Mouse (Mus musculus) intestine, embryonic 14.5 days (tissue): ENCODE measurements around the gene Dnajc2. TPM values are rescaled to one million over a fixed set of nuclear protein-coding genes. Genes with fewer than 3 reads are reported as not detected.

ENCODE experiments used
- ATAC-seq: fragments of 200-750 bp; cut with Nextera tagmentation; replicated peaks from 2 replicates; pipeline ENCODE4 v1.8.0; 2017; ENCODE audit warnings: low read depth, moderate number of reproducible peaks, moderate TSS enrichment, moderate library complexity; ENCODE audit not compliant: low FRiP score, low TSS enrichment
- DNase-seq: peaks from one replicate; pipeline ENCODE4 v3.0.0-alpha.2; 2018; ENCODE audit warnings: low spot score
- H3K27ac ChIP-seq: fragments of 300-500 bp; sonication (generic); 2 replicates; pipeline ENCODE4 v1.5.1; 2014; ENCODE audit warnings: low read depth, mild to moderate bottlenecking, control low read depth
- H3K27me3 ChIP-seq: fragments of 300-500 bp; sonication (generic); replicated peaks from 2 replicates; pipeline ENCODE4 v1.6.1; 2014; ENCODE audit warnings: low read length, control low read depth; ENCODE audit not compliant: control insufficient read depth, insufficient read depth
- H3K36me3 ChIP-seq: fragments of 300-500 bp; sonication (generic); 2 replicates; pipeline ENCODE4 v1.6.1; 2014; ENCODE audit warnings: low read length, control low read depth; ENCODE audit not compliant: control insufficient read depth, insufficient read depth
- H3K4me1 ChIP-seq: fragments of 300-500 bp; sonication (generic); replicated peaks from 2 replicates; pipeline ENCODE4 v1.6.1; 2014; ENCODE audit warnings: low read length, control low read depth, mixed read lengths; ENCODE audit not compliant: control insufficient read depth, insufficient read depth
- H3K4me2 ChIP-seq: fragments of 300-500 bp; sonication (generic); 2 replicates; pipeline ENCODE4 v1.6.1; 2014; ENCODE audit warnings: low read length
- H3K4me3 ChIP-seq: fragments of 300-500 bp; sonication (generic); 2 replicates; pipeline ENCODE4 v1.5.1; 2014; ENCODE audit warnings: low read depth, low read length, control low read depth, mixed read lengths
- H3K9ac ChIP-seq: fragments of 300-500 bp; sonication (generic); 2 replicates; pipeline ENCODE4 v1.6.1; 2014; ENCODE audit warnings: mild to moderate bottlenecking, low read length
- H3K9me3 ChIP-seq: fragments of 300-500 bp; sonication (generic); 2 replicates; pipeline ENCODE4 v1.6.1; 2016; ENCODE audit warnings: low read length, control low read depth; ENCODE audit not compliant: control insufficient read depth
- WGBS: fragments of 180-500 bp; shearing (Covaris S2); extraction: QIAGEN DNeasy Blood & Tissue Kit; methylation state at CpG from one replicate; pipeline ENCODE4 v1.1.7; 2014; 5-methylcytosine and 5-hydroxymethylcytosine counted together
- polyA plus RNA-seq: library from polyadenylated mRNA; unstranded; fragments of >200 nt; fragmentation: Nextera tagmentation; extraction: Ambion mirVana; gene quantifications from 2 replicates; pipeline ENCODE4 v1.2.1, GENCODE M21; 2014

The Dnajc2 gene
- polyA plus RNA-seq, 1 experiment from 2014 or later, result 85.5 TPM

DNA sequence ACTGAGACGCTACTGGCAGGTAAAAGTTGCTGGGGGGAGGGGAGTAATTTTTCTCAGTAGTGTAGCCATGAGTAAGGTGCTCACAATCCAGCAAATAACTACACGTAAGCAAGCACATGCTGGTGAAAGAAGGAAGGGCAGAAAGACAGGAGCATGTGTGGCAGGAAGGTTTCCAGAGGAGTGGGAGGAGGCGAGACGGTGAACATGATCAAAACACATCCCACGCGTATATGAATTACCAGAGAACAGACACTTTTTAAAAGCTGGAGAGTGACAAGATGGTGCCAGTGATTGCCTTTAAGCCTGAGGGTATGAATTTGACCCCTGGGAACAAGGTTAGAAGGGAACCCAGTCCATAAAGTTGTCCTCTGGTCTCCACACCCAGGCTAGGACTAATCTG is 15.2 kb downstream of the Dnajc2 start:
- Histone ChIP-seq H3K4me2 (no peak overlapping the region), H3K27me3 (no peaks in the 10 kb centered on the region), H3K27ac (no peak overlapping the region), H3K4me3 (no peak overlapping the region), H3K36me3 (peaks cover 72% of the 10 kb centered on the region), H3K9ac (no peak overlapping the region), H3K9me3 (no peaks in the 10 kb centered on the region), H3K4me1 (no peaks in the 10 kb centered on the region)
- WGBS, result 91% methylated on average over 6 of the region's 6 CpGs
- DNase-seq, result no peak
- no peak for ATAC-seq

DNA sequence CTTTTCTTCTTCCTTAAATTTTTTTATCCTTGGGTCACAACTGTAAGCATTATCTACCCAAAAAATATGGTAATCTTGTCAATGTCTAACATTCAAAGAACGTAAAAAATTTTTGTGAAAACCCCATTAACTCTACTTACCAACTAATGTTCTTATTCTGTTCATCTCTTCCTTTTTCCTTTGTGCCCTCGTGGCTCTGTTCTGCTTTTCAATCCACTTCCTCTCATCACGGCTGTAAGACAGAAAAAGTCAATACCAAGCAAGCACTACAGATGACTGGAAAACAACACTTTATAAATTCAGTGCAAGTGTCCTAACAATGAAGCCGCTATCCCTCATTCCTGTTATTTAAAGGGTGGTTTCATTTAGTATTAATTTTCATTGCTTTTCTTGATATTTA is 16.5 kb downstream of the Dnajc2 start:
- H3K4me2 ChIP-seq, result no peak overlapping the region
- no peaks in the 10 kb centered on the region for H3K9me3 ChIP-seq
- H3K27ac ChIP-seq, result no peak overlapping the region
- no peak overlapping the region for H3K4me3 ChIP-seq
- ATAC-seq (no peak), DNase-seq (no peak)
- H3K9ac ChIP-seq, result no peak overlapping the region
- no peaks in the 10 kb centered on the region for H3K27me3 ChIP-seq
- WGBS, result 92% methylated on average over 4 of the region's 4 CpGs
- peaks cover 72% of the 10 kb centered on the region for H3K36me3 ChIP-seq
- no peaks in the 10 kb centered on the region for H3K4me1 ChIP-seq

DNA sequence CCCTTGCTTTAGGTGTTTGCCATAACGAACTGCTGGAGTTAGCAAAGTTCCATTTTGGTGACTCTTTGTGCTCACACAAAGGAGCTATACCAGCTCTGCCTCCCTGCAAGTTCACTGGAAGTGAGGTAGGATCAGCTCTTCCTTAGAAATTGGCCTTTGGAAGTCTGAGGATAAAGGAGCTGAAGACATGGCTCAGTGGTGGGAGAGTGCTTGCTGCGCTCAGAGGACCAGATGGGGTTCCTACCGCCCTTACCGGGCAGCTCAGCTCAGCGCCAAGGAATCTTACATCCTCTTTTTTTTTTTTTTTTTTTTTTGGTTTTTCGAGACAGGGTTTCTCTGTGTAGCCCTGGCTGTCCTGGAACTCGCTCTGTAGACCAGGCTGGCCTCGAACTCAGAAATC is 39.1 kb downstream of the Dnajc2 start:
- WGBS, result 92% methylated on average over 6 of the region's 8 CpGs
- Histone ChIP-seq H3K27me3 (no peaks in the 10 kb centered on the region), H3K27ac (no peak overlapping the region), H3K36me3 (peaks cover 87% of the 10 kb centered on the region), H3K9me3 (no peaks in the 10 kb centered on the region), H3K9ac (no peak overlapping the region), H3K4me1 (no peaks in the 10 kb centered on the region), H3K4me2 (no peak overlapping the region), H3K4me3 (no peak overlapping the region)
- DNase-seq (no peak), ATAC-seq (no peak)

- H3K9ac ChIP-seq, result no peak overlapping the region
- H3K4me2 ChIP-seq, result no peak overlapping the region
- H3K36me3 ChIP-seq, result peaks cover 96% of the 10 kb centered on the region
- H3K27ac ChIP-seq, result no peak overlapping the region
- H3K27me3 ChIP-seq, result no peaks in the 10 kb centered on the region
- no peak overlapping the region for H3K4me3 ChIP-seq
- DNase-seq (no peak), ATAC-seq (no peak)
- H3K9me3 ChIP-seq, result no peaks in the 10 kb centered on the region
- no peaks in the 10 kb centered on the region for H3K4me1 ChIP-seq
These were observed 40.4 kb downstream of the Dnajc2 start for GRCm38 (mm10) chr5:21744651-21745050.

DNA sequence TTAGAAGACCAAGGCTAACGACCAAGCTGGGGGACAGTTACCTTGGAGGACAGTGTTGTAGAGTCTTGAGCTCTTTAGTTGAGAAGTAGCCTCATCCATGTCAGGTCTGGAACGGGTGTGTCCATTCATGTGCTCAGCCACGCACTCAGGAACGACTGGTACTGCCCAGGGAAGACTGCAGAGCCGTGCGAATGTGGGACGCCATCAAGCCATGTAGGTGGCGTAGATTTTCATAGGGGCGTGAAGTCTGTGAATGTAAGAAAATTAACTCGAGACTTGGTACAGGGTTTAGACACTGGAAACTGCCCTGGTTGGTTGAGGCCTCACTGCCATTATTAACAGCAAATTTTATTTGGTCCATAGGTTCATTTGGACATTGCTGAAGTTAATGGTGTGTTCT is 41.4 kb downstream of the Dnajc2 start:
- Histone ChIP-seq H3K36me3 (peaks cover 94% of the 10 kb centered on the region), H3K27me3 (no peaks in the 10 kb centered on the region), H3K4me2 (no peak overlapping the region), H3K4me3 (no peak overlapping the region), H3K9me3 (no peaks in the 10 kb centered on the region), H3K27ac (no peak overlapping the region), H3K4me1 (no peaks in the 10 kb centered on the region), H3K9ac (no peak overlapping the region)
- WGBS, result 94% methylated on average over 10 of the region's 10 CpGs
- ATAC-seq, result no peak
- DNase-seq, result no peak

GRCm38 (mm10) chr5:21739881-21740280 is 45.2 kb downstream of the Dnajc2 start:
- WGBS, result 89% methylated on average over 13 of the region's 13 CpGs
- H3K9me3 ChIP-seq, result no peaks in the 10 kb centered on the region
- no peaks in the 10 kb centered on the region for H3K27me3 ChIP-seq
- no peak overlapping the region for H3K4me3 ChIP-seq
- no peak overlapping the region for H3K4me2 ChIP-seq
- no peak for ATAC-seq
- peaks cover 7% of the 10 kb centered on the region for H3K4me1 ChIP-seq
- no peak overlapping the region for H3K27ac ChIP-seq
- H3K9ac ChIP-seq, result no peak overlapping the region
- DNase-seq, result no peak
- H3K36me3 ChIP-seq, result peaks cover 58% of the 10 kb centered on the region

DNA sequence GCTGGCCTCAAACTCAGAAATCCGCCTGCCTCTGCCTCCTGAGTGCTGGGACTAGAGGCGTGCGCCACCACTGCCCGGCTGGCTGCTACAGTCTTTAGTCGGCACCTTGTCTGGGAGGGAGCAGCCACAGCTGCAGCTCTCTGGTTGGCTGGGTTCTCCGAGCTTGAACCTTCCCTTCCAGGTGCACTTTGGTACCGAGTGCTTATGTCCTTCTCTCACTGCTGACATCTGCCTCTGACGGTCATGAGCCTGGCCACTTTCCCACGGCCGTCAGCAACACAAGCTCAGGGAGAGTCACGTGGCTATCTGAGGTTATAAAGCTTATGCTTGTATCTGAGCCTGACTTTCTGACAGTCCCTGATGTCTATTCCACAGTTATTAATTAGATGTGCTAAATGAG is 45.9 kb downstream of the Dnajc2 start:
- 93% methylated on average over 11 of the region's 11 CpGs for WGBS
- H3K9me3 ChIP-seq, result no peaks in the 10 kb centered on the region
- no peaks in the 10 kb centered on the region for H3K27me3 ChIP-seq
- peaks cover 50% of the 10 kb centered on the region for H3K36me3 ChIP-seq
- H3K27ac ChIP-seq, result no peak overlapping the region
- no peak overlapping the region for H3K4me3 ChIP-seq
- H3K4me1 ChIP-seq, result peaks cover 7% of the 10 kb centered on the region
- H3K9ac ChIP-seq, result no peak overlapping the region
- no peak overlapping the region for H3K4me2 ChIP-seq
- ATAC-seq (no peak), DNase-seq (no peak)

DNA sequence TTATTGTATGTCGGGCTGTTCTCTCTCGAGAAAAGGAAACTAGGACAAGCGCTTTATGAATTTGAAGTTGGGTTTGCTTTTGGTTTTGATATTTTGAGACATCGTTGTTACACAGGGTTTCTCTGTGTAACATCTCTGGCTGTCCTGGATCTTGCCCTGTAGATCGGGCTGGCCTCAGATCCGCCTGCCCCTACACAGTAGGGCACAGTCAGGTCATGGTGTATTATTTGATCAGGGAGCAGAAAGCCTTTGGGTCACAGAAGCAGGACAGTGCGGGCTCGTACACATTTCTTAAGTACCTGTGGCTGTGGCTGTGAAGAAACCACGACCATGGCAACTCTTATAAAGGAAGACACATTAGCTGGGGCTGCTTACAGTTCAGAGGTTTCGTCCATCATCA is 47.4 kb downstream of the Dnajc2 start:
- no peaks in the 10 kb centered on the region for H3K27me3 ChIP-seq
- no peaks in the 10 kb centered on the region for H3K9me3 ChIP-seq
- DNase-seq (no peak), ATAC-seq (no peak; the same call in 1 of the 2 replicates)
- H3K9ac ChIP-seq, result peak overlapping the region; percentile 83
- H3K4me3 ChIP-seq, result peak overlapping the region; percentile 92
- 23% methylated on average over 10 of the region's 10 CpGs for WGBS
- peak overlapping the region; percentile 73; the same call in 1 of the 2 replicates for H3K27ac ChIP-seq
- H3K4me2 ChIP-seq, result peak overlapping the region; percentile 88
- H3K4me1 ChIP-seq, result peaks cover 13% of the 10 kb centered on the region
- H3K36me3 ChIP-seq, result peaks cover 35% of the 10 kb centered on the region

DNA sequence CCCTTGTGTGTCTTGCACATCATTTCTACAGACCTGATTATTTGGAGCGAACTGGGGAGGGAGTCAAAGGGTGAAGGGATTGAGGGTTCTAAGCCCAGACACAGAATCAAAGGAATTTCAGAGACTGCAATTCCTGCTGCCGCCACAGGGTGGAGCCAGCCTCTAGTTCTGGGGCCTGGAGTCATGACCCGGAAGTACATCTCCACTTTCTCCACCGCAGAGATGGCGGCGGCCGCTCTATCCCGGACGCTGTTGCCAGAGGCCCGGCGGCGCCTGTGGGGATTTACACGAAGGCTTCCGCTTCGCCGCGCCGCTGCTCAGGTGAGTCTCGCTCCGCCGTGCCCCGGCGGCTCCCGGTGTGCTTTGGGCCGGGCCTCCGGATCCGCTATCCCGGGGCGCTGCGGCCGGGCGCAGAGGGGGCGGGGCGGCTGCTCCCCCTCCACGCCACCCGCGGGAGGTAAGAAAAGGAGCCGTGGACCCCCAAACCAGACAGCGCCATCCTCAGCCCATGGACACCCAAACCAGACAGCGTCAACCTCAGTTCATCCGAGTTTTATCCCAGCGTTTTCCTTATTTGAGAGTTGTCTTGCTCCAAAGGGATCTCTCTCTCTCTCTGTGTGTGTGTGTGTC is 48.0 kb downstream of the Dnajc2 start, which contains the start of gene Pmpcb:
Pmpcb (plus strand) TSS at position 186 of the 630 bp plus-strand sequence.
- WGBS, result under 1% methylated on average over 42 of the region's 42 CpGs
- Histone ChIP-seq H3K9me3 (no peaks in the 10 kb centered on the region), H3K27me3 (no peaks in the 10 kb centered on the region), H3K9ac (peak within 1 kb of the TSS; percentile 83), H3K36me3 (peaks cover 30% of the 10 kb centered on the region), H3K4me3 (peak within 1 kb of the TSS; percentile 92), H3K4me2 (peak within 1 kb of the TSS; percentile 88), H3K4me1 (peaks cover 13% of the 10 kb centered on the region), H3K27ac (peak within 1 kb of the TSS; percentile 73)
- ATAC-seq, result peak; percentile 87
- peak; percentile 93 for DNase-seq
